Mouse (Mus musculus) lung, postnatal 36 days (tissue): ENCODE measurements around the gene Entpd6.

Experiments used
- DNase-seq: peaks from one replicate; pipeline ENCODE4 v3.0.0; 2022; ENCODE audit warnings: mixed read lengths

The Entpd6 gene

GRCm38 (mm10) chr2:150748854-150749253 is at the start of gene Entpd6:
Entpd6 (plus strand) TSS chr2:150749042.
- peak; percentile 97 for DNase-seq

GRCm38 (mm10) chr2:150712167-150712674 is 36.6 kb upstream of the Entpd6 start:
- no peak for DNase-seq

DNA sequence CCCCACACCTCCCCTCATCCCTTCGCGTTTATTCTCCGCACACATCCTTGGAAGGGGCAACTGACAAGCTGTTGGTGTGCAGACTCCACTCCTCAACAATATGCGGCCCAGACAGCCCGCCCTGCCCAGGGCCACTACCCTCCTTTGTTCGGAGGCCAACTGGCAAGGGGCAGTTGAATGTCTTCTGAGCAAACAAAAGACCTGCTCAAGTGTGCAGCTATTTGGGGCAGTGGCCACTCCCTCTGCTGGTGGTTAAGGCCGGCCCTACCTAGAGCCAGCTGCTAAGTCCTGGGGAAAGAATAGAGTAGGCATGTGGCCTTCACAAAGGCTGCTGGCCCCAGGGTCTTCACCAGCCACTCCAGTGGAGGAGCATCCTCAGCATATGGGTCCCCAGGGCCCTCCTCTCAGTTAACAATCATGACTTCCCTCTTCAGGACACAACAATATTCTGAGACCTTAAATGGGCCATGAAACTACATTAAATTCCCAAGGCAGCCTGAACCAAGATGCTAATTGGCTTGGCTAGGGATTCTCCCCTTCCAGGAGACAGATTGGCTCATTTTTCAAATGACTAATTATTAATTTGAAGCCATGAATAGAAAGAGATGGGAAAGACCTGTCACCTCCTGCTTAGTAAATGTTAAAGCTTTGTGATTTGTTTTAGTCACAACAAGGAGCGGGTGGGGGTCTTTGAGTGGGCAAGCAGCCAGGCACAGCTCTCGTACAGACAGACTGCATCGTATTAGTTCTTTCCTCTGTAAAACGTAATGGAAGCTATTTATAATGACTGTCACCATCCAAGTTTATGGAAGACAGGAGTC is 12.9 kb upstream of the Entpd6 start:
- no peak for DNase-seq

- DNase-seq, result no peak
These were observed 11.0 kb upstream of the Entpd6 start for GRCm38 (mm10) chr2:150737881-150738280.

GRCm38 (mm10) chr2:150740145-150740841 is 8.5 kb upstream of the Entpd6 start:
- DNase-seq, result peak; percentile 16

DNA sequence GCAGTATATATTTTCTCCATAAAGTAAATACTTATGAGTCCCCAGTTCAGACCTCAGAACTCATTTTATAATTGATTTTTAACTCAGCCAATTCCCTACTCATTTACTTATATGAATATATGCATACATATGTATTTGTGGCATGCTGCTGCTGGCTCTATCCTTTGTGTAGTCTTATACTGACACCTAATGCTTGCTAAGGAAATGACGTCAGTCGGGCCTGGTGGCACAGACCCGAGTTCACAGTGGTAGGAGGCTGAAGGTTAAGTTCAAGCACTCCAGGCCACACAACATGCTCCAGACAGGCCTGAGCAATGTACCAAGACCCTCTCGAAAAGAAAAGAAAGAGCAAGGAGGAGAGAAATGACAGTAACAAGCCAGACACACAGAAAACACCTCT is 7.4 kb upstream of the Entpd6 start:
- DNase-seq, result no peak

- no peak for DNase-seq
These were observed 3.8 kb upstream of the Entpd6 start for GRCm38 (mm10) chr2:150745016-150745415.

DNA sequence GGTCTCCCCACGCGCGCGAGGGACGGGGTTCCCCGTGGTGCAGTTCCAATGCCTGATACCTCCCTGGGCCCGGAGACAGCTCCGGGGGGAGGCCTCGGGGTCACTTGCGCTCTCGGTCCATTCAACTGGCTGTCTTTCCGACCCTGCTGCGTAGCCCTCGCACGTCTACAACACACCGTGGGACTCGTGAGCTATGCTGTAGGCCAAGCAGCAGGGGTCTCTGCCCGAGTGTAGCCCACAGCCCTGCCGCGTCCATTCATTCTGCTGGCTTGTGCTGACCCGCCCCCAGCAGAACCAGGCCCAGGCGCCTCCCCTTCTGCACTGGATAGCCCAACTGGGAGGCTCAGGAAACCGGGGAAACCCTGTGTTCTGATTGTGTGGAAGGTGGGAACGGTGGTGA is 441 bp downstream of the Entpd6 start:
- DNase-seq, result peak; percentile 32

DNA sequence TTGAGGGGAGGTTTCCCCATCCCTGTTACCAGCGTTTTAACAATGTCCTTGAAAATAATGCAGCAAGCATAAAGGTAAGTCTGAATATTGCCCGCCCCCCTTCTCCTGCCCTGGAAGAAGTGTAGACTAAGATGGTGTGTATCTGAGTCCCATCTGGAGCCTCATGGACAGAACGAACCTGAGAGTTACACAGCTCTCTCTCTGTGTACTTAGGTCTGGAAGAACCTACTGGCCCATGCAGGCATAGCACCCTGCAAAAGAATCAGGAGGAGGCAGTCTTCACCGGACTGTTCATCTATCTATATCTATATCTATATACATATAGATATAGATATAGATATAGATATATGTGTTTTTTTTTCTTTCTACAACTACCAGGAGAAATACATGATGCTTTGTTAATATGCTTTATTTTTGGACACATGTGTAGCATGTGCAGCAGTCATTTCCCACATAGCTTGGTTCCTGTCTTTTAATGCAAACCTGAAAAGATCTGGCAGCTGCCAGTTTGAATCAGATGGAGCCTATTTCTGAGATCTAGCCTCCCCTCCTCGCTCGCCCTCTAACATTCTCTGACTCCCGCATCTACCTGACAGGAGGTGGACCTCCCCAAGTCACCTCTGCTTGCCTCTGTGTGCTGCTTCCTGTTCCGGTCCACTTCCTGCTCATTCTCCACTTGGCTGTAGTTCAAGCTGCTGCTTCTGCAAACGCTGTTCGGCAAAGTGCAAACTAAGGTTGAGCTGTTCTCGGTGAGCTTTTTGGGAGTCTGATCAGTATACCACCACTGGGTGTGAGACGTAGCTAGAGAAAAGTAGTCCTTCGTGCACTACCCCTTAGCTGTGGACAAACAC is 1.5 kb downstream of the Entpd6 start:
- peak; percentile 54 for DNase-seq

- no peak for DNase-seq
These were observed 6.2 kb downstream of the Entpd6 start for GRCm38 (mm10) chr2:150755016-150755415.

DNA sequence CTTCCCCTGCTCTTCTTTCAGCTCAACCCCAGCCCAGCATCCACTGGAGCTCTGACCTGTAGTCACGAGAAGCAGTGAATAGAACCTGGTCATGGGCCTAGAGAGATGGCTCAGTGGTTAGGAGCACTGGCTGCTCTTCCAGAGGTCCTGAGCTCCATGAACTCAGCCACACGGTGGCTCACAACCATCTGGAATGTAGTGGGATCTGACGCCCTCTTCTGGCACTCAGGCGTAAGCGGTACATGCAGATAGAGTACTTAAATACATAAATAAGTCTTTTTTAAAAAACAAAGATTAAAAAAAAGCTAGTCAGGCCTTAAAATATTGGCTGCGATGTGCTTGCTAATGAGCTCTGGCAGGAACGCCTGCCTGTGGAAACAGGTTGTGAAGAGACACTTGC is 12.6 kb downstream of the Entpd6 start:
- no peak for DNase-seq

DNA sequence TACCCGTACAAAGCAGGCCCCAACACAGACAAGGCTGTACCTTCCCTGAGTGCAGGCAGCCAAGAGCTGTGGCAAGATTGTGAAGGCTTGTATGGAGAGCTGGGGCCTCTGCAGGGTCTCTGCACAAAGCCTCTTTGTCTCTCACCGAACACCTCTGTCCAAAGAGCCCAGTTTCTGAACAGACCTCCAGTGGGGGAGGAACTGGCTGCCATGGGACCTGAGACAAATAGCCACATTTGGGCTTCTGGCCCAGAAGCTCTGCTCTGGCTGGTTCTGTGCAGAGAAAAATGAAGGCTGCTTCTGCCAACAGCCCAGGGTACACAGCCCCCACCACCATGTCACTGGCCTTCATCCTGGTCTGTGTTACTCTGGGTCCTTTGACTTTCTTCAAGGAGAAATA is 16.8 kb downstream of the Entpd6 start:
- DNase-seq, result no peak

DNA sequence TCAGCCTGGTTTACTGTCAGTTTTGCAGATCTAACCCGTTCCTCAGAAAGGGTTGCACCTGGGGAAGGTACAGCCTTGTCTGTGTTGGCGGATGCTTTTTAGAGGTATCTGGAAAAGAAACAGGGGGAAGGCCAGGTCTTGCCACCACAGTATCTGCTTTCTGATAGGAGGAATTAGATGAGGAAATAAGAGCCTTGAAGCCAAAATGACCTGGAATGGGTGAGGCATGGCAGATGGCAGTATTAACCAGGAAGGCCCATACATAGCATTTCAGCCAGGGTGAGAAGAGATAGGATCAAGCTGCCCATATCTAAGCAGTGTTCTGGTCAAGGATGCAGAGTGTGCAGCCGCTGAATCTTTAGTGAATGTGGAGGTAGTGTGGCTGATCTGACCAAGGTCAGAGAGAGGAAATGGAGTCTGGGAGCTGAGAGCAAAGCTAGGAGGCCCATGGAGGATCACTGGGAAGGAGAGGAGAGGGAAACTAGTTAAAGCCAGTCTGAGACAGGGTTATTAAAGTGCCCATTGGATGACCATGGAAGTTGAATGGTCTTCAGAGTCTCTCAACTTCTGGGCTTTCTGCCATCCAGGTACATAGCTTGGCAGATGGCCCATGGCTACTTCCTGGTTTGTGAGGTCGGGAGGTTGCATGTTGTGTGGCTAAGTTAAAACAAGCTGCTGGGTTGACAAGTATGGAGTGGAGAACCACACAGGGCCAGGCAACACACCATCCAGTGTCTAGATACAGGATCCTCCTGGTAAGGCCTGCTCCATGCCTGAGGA is 17.4 kb downstream of the Entpd6 start:
- peak; percentile 89 for DNase-seq

- DNase-seq, result no peak
These were observed 19.8 kb downstream of the Entpd6 start for GRCm38 (mm10) chr2:150768678-150769077.

- DNase-seq, result peak; percentile 90
These were observed 21.9 kb downstream of the Entpd6 start for GRCm38 (mm10) chr2:150770747-150771146.

- peak; percentile 33 for DNase-seq
These were observed 22.3 kb downstream of the Entpd6 start for GRCm38 (mm10) chr2:150771169-150771568.

- DNase-seq, result peak; percentile 49
These were observed 23.2 kb downstream of the Entpd6 start for GRCm38 (mm10) chr2:150771996-150772395.

- DNase-seq, result no peak
These were observed 23.8 kb downstream of the Entpd6 start for GRCm38 (mm10) chr2:150772466-150773119.

DNA sequence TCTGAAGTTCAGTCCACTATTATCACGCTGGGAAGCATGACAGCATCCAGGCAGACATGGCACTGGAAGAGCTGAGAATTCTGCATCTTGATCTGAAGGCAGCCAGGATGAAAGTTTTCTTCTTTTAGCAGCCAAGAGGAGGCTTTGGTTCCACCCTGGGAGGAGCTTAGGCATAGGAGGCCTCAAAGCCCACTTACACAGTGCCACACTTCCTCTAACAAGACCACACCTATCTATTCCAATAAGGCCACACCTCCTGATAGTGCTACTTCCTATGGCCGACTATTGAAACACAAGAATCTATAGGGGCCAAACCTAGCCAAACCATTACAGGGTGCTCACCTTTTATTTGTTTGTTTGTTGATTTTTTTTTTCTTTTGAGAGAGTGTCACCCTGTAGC is 34.0 kb downstream of the Entpd6 start:
- DNase-seq, result no peak

GRCm38 (mm10) chr2:150786251-150787180 is 37.7 kb downstream of the Entpd6 start, which contains the start of gene Pygb:
Pygb (plus strand) TSS chr2:150786735.
- DNase-seq, result peak; percentile 87
